Mouse (Mus musculus): ENCODE measurements around the gene Fam216a.

- no peak for TF ChIP-seq EP300 (IDR thresholded peaks at IDR 0.05; ENCODE audit: low read depth)
- no peak for TF ChIP-seq CTCF (IDR thresholded peaks at IDR 0.05; ENCODE audit: low read depth)
Measured at GRCm38 (mm10) chr5:122414351-122414750, 42.2 kb upstream of the Fam216a start.
